Mouse (Mus musculus): Measurements from ENCODE around the gene Scel. TPM values are rescaled to one million over a fixed set of nuclear protein-coding genes. Genes with fewer than 3 reads are reported as not detected.
A peak's percentile ranks its signal among the peaks of the same experiment; 100 is the strongest.

The Scel gene
- polyA plus RNA-seq, 1 experiment from 2014 or later = 7.0 TPM

DNA sequence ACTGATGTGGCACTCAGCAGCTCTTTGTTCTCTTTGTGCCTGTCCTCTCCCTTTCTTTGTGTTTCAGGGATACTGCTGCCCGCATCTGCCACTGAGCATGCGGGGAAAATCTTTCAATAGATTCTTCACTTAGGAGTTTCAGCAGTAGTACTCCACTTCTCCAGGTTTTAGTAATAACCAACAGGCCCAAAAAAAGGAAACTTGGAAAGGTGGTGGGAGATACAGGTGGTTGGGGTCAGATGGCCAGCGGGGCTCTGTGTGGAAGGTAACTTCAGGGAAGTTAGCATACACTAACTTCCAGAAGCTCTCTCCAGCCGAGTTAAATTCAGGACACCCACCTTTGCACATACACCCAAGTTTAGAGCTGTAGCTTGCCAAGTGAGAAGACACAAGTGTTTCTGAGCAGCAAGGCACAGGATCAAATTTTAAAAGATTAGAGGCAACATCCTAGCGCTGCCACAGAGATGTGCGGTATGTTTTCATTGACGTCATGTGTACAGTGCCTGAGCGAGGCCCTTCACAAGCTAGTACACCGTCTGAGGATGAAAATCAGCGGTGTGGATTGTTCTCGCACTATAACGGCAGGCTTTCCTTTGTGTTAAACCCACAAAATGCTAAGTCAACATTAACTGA lies 135.6 kb downstream of the Scel start:
- peaks cover 9% of the 10 kb centered on the region; the same call in 1 of the 2 replicates for H3K4me1 ChIP-seq (ENCODE audit: control insufficient read depth, insufficient read depth, low read length)
- H3K4me3 ChIP-seq (ENCODE audit: low read depth, low read length) = no peak overlapping the region
- no peak overlapping the region; the same call in 1 of the 2 replicates for H3K4me2 ChIP-seq (ENCODE audit: low read depth, low read length)
- DNase-seq (ENCODE audit: low spot score) (peak; percentile 14), ATAC-seq (ENCODE audit: low read depth) (no peak)
- WGBS = 38% methylated on average over 12 of the region's 12 CpGs
- no peak overlapping the region for H3K9ac ChIP-seq (ENCODE audit: low read depth, low read length)
- H3K9me3 ChIP-seq (ENCODE audit: control insufficient read depth, low read length) = no peaks in the 10 kb centered on the region
- H3K27ac ChIP-seq (replicated peaks; ENCODE audit: low read depth, low read length) = no peak overlapping the region
- no peaks in the 10 kb centered on the region for H3K36me3 ChIP-seq (ENCODE audit: control insufficient read depth, insufficient read depth, low read length)
- H3K27me3 ChIP-seq (replicated peaks; ENCODE audit: control insufficient read depth, insufficient read depth, low read length) = peaks cover 36% of the 10 kb centered on the region

GRCm38 (mm10) chr14:103649302-103649701 lies 136.2 kb downstream of the Scel start:
- H3K27ac ChIP-seq (replicated peaks; ENCODE audit: low read depth, low read length) = no peak overlapping the region
- ATAC-seq (ENCODE audit: low read depth) = no peak
- H3K4me3 ChIP-seq (ENCODE audit: low read depth, low read length) = no peak overlapping the region
- H3K36me3 ChIP-seq (ENCODE audit: control insufficient read depth, insufficient read depth, low read length) = no peaks in the 10 kb centered on the region
- peaks cover 9% of the 10 kb centered on the region; the same call in 1 of the 2 replicates for H3K4me1 ChIP-seq (ENCODE audit: control insufficient read depth, insufficient read depth, low read length)
- H3K9ac ChIP-seq (ENCODE audit: low read depth, low read length) = no peak overlapping the region
- peaks cover 36% of the 10 kb centered on the region for H3K27me3 ChIP-seq (replicated peaks; ENCODE audit: control insufficient read depth, insufficient read depth, low read length)
- DNase-seq (ENCODE audit: low spot score) = no peak
- H3K9me3 ChIP-seq (ENCODE audit: control insufficient read depth, low read length) = no peaks in the 10 kb centered on the region
- 45% methylated on average over 4 of the region's 4 CpGs for WGBS
- peak overlapping the region; percentile 99; the same call in 1 of the 2 replicates for H3K4me2 ChIP-seq (ENCODE audit: low read depth, low read length)

DNA sequence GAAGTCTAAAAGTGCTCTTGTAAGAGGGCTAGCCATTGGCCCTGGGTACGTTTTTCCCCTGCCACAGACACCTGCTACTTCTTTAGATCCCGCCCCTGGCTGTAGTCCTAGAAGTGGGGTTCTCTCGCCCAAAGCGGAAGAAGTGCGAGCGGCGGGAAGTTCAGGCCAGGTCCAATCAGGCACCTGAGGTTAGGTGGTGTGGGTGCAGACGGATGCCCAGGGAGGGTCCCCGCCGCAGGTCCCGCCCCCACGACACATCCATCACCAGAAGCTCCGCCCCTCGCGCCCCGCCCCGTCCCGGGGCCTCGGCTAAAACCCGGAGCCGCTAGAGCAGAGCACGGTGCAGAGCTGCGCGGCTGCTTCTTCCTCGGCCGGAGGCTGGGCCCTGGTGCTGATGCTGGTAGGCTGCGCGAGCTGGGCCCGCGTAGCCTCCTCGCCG lies 136.8 kb downstream of the Scel start, which contains the start of gene Slain1:
Gene Slain1, plus strand, starts transcription at position 333 of the 439 bp plus-strand sequence.
- peak; percentile 97 for ATAC-seq (ENCODE audit: low read depth)
- Histone ChIP-seq H3K4me2 (ENCODE audit: low read depth, low read length) (peak within 1 kb of the TSS; percentile 99), H3K4me3 (ENCODE audit: low read depth, low read length) (peak within 1 kb of the TSS; percentile 76), H3K9ac (ENCODE audit: low read depth, low read length) (peak within 1 kb of the TSS; percentile 66), H3K36me3 (ENCODE audit: control insufficient read depth, insufficient read depth, low read length) (no peaks in the 10 kb centered on the region), H3K27ac (replicated peaks; ENCODE audit: low read depth, low read length) (peak within 1 kb of the TSS; percentile 67), H3K4me1 (ENCODE audit: control insufficient read depth, insufficient read depth, low read length) (peaks cover 9% of the 10 kb centered on the region; the same call in 1 of the 2 replicates), H3K27me3 (replicated peaks; ENCODE audit: control insufficient read depth, insufficient read depth, low read length) (peaks cover 36% of the 10 kb centered on the region), H3K9me3 (ENCODE audit: control insufficient read depth, low read length) (no peaks in the 10 kb centered on the region)
- 2% methylated on average over 22 of the region's 32 CpGs for WGBS
- DNase-seq (ENCODE audit: low spot score) = peak; percentile 92

GRCm38 (mm10) chr14:103650413-103651101 lies 137.4 kb downstream of the Scel start:
- peak overlapping the region; percentile 67 for H3K27ac ChIP-seq (replicated peaks; ENCODE audit: low read depth, low read length)
- H3K9me3 ChIP-seq (ENCODE audit: control insufficient read depth, low read length) = no peaks in the 10 kb centered on the region
- DNase-seq (ENCODE audit: low spot score) (peak; percentile 78), ATAC-seq (ENCODE audit: low read depth) (peak; percentile 81)
- peak overlapping the region; percentile 66 for H3K9ac ChIP-seq (ENCODE audit: low read depth, low read length)
- H3K36me3 ChIP-seq (ENCODE audit: control insufficient read depth, insufficient read depth, low read length) = no peaks in the 10 kb centered on the region
- H3K4me2 ChIP-seq (ENCODE audit: low read depth, low read length) = peak overlapping the region; percentile 99
- peaks cover 9% of the 10 kb centered on the region; the same call in 1 of the 2 replicates for H3K4me1 ChIP-seq (ENCODE audit: control insufficient read depth, insufficient read depth, low read length)
- H3K27me3 ChIP-seq (replicated peaks; ENCODE audit: control insufficient read depth, insufficient read depth, low read length) = peaks cover 36% of the 10 kb centered on the region
- 1% methylated on average over 24 of the region's 67 CpGs for WGBS
- H3K4me3 ChIP-seq (ENCODE audit: low read depth, low read length) = peak overlapping the region; percentile 76

- peak overlapping the region; percentile 99 for H3K4me2 ChIP-seq (ENCODE audit: low read depth, low read length)
- 2% methylated on average over 11 of the region's 11 CpGs for WGBS
- peak overlapping the region; percentile 76 for H3K4me3 ChIP-seq (ENCODE audit: low read depth, low read length)
- H3K27ac ChIP-seq (replicated peaks; ENCODE audit: low read depth, low read length) = no peak overlapping the region; the same call in 1 of the 2 replicates
- H3K4me1 ChIP-seq (ENCODE audit: control insufficient read depth, insufficient read depth, low read length) = peaks cover 9% of the 10 kb centered on the region; the same call in 1 of the 2 replicates
- no peaks in the 10 kb centered on the region for H3K36me3 ChIP-seq (ENCODE audit: control insufficient read depth, insufficient read depth, low read length)
- ATAC-seq (ENCODE audit: low read depth) = no peak
- no peaks in the 10 kb centered on the region for H3K9me3 ChIP-seq (ENCODE audit: control insufficient read depth, low read length)
- peak overlapping the region; percentile 66 for H3K9ac ChIP-seq (ENCODE audit: low read depth, low read length)
- H3K27me3 ChIP-seq (replicated peaks; ENCODE audit: control insufficient read depth, insufficient read depth, low read length) = peaks cover 36% of the 10 kb centered on the region
- DNase-seq (ENCODE audit: low spot score) = no peak
Observed at GRCm38 (mm10) chr14:103651106-103651505, 138.0 kb downstream of the Scel start.

DNA sequence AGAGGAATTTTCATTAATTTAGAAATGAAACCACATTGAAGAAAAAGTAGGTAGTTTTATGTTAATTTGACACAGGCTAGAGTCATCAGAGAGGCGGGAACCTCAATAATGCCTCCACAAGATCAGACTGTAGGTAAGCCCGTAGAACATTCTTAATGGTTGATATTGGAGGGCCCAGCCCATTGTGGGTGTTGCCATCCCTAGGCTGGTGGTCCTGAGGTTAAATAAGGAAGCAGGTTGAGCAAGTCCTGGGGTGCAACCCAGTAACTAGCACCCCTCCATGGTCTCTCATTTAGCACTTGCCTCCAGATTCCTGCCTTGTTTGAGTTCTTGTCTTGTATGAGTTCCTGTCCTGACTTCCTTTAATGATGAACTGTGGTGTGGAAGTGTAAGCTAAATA lies 138.4 kb downstream of the Scel start:
- Histone ChIP-seq H3K36me3 (ENCODE audit: control insufficient read depth, insufficient read depth, low read length) (no peaks in the 10 kb centered on the region), H3K27ac (replicated peaks; ENCODE audit: low read depth, low read length) (no peak overlapping the region), H3K4me2 (ENCODE audit: low read depth, low read length) (peak overlapping the region; percentile 99), H3K27me3 (replicated peaks; ENCODE audit: control insufficient read depth, insufficient read depth, low read length) (peaks cover 36% of the 10 kb centered on the region), H3K4me1 (ENCODE audit: control insufficient read depth, insufficient read depth, low read length) (peaks cover 9% of the 10 kb centered on the region; the same call in 1 of the 2 replicates), H3K9me3 (ENCODE audit: control insufficient read depth, low read length) (no peaks in the 10 kb centered on the region), H3K9ac (ENCODE audit: low read depth, low read length) (no peak overlapping the region), H3K4me3 (ENCODE audit: low read depth, low read length) (peak overlapping the region; percentile 76)
- DNase-seq (ENCODE audit: low spot score) (no peak), ATAC-seq (ENCODE audit: low read depth) (no peak)
- 66% methylated on average over 2 of the region's 2 CpGs for WGBS

- DNase-seq (ENCODE audit: low spot score) = no peak
- H3K9ac ChIP-seq (ENCODE audit: low read depth, low read length) = no peak overlapping the region
- no peak for ATAC-seq (ENCODE audit: low read depth)
- H3K36me3 ChIP-seq (ENCODE audit: control insufficient read depth, insufficient read depth, low read length) = no peaks in the 10 kb centered on the region
- H3K4me2 ChIP-seq (ENCODE audit: low read depth, low read length) = no peak overlapping the region
- H3K27ac ChIP-seq (replicated peaks; ENCODE audit: low read depth, low read length) = no peak overlapping the region
- peaks cover 9% of the 10 kb centered on the region; the same call in 1 of the 2 replicates for H3K4me1 ChIP-seq (ENCODE audit: control insufficient read depth, insufficient read depth, low read length)
- 88% methylated on average over 5 of the region's 5 CpGs for WGBS
- H3K27me3 ChIP-seq (replicated peaks; ENCODE audit: control insufficient read depth, insufficient read depth, low read length) = peaks cover 36% of the 10 kb centered on the region
- no peak overlapping the region for H3K4me3 ChIP-seq (ENCODE audit: low read depth, low read length)
- no peaks in the 10 kb centered on the region for H3K9me3 ChIP-seq (ENCODE audit: control insufficient read depth, low read length)
Observed at GRCm38 (mm10) chr14:103652524-103652923, 139.4 kb downstream of the Scel start.

DNA sequence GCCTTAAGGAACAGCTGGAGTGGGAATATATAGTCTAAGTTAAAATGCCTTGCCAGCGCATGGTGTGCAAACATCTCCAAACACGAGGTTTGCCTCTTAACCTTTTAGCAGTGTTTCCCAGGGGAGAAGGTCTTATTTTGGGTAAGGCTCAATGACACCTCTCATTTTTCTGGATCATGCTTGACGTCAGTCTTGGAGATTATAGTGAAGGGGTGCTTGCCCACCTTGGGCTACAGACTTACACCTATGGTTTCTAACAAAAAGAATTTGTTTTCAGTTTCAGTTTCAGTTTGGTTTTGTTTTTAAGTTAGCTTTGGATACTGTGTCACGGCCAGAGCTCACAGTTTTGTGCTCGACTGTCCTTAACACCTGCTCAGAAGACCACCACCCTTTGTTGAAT lies 140.7 kb downstream of the Scel start:
- H3K4me2 ChIP-seq (ENCODE audit: low read depth, low read length) = no peak overlapping the region
- WGBS = 57% methylated on average over 5 of the region's 5 CpGs
- H3K27ac ChIP-seq (replicated peaks; ENCODE audit: low read depth, low read length) = no peak overlapping the region
- H3K9ac ChIP-seq (ENCODE audit: low read depth, low read length) = no peak overlapping the region
- ATAC-seq (ENCODE audit: low read depth) (no peak), DNase-seq (ENCODE audit: low spot score) (no peak)
- H3K36me3 ChIP-seq (ENCODE audit: control insufficient read depth, insufficient read depth, low read length) = no peaks in the 10 kb centered on the region
- no peak overlapping the region for H3K4me3 ChIP-seq (ENCODE audit: low read depth, low read length)
- H3K4me1 ChIP-seq (ENCODE audit: control insufficient read depth, insufficient read depth, low read length) = peaks cover 9% of the 10 kb centered on the region; the same call in 1 of the 2 replicates
- peaks cover 32% of the 10 kb centered on the region for H3K27me3 ChIP-seq (replicated peaks; ENCODE audit: control insufficient read depth, insufficient read depth, low read length)
- H3K9me3 ChIP-seq (ENCODE audit: control insufficient read depth, low read length) = no peaks in the 10 kb centered on the region
